Mouse (Mus musculus): Measurements from ENCODE around the gene Adamts13.

DNA sequence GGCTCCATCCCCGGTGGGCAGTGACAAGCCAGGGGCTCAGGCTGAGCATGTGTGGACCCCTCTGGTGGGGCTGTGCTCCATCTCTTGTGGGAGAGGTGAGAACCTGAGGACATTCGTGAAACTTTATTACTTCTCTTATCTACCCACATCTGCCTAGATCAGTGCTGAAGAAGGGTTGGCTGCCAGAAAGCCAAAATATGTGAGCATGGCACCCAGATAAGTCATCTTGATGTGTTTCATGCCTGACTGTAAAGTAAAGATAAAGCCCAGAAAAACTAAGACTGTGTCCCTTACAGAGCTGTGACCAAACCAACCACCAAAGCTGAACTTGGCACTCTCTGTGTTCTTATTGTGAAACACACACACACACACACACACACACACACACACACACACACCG lies 20.7 kb downstream of the Adamts13 start:
- TF ChIP-seq CTCF (IDR thresholded peaks at IDR 0.05; ENCODE audit: insufficient read depth, low read depth, low read length) = no peak
- no peak for TF ChIP-seq POLR2A (IDR thresholded peaks at IDR 0.05; ENCODE audit: insufficient read depth, low read depth, low read length)

Measured in olfactory bulb, adult 2 months (tissue).